Mouse (Mus musculus): ENCODE data around the gene Ttll11.
A peak's percentile ranks its signal among the peaks of the same experiment; 100 is the strongest.

Gene Ttll11

DNA sequence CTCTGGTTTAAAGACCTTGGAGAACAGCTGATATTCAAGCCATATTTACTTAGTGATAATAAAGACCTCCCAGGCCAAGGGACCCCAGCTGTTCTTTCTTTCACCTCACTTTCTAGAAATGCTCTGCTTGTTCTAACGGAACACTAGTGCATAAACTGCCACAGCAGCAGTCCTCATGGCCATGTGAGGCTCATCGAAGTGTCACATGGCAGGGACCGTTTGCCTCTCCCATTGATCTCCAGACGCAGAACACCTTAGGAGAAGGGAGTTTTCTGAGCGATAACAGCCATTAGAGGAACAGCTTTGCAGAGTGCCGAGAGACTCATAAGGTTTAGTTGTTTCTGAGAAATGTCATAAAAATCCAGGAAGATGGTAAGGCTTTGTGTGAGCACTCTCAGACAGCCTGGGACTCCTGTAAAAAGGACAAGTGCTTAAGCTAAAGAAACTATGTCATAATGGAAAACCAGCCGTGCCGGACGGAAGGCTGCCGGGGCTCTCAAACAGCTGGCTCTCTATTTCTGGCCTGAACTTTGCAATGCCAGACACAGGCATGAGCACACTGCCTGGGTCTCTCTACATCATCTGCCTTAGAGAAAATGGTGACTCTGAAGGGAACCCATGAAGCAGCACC lies 13.7 kb downstream of the Ttll11 start:
- no peak for DNase-seq

DNA sequence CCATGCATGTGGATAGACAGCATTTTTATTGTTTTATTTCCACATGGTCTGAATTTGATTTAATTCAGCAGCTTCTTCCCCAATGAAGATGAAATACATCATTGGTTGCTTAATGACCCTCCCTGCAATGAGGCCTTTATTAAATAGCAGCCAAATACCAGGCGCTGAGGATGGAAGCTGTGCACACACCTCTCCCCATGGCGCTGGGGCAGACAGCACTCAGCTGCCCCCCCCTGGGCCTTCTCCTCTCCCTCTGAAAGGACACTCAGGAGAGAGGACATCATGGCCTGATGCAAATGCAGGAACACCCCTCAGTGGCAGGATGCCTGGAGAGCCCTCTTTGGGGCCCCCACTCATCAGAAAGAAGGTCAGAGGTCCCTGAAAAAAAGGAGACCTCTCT lies 16.4 kb downstream of the Ttll11 start:
- no peak for DNase-seq

DNA sequence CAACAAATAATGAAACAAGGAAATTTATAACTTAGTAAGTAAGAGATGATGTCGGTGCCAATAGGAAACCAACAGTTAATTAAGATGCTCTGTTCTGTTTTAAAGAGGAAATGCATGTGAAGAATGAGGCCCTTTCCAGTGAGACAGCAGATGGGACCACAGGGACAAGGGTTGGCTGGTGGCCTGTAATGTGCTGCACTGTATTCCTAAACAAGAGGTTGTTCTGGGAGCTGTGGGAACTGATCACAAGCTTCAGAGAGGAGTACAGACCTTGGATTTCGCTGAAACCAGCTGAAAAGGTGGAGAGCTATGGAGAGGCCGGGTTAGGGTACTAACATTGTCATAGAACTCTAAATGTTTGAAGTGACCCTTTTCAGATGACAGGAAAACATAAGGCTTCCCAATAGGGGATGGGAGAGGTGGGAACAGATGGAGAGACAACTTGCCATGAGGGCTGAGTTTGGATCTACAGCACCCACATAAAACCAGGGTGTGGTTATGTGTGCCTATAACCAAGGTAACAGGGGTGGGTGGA lies 18.1 kb downstream of the Ttll11 start:
- no peak for DNase-seq

DNA sequence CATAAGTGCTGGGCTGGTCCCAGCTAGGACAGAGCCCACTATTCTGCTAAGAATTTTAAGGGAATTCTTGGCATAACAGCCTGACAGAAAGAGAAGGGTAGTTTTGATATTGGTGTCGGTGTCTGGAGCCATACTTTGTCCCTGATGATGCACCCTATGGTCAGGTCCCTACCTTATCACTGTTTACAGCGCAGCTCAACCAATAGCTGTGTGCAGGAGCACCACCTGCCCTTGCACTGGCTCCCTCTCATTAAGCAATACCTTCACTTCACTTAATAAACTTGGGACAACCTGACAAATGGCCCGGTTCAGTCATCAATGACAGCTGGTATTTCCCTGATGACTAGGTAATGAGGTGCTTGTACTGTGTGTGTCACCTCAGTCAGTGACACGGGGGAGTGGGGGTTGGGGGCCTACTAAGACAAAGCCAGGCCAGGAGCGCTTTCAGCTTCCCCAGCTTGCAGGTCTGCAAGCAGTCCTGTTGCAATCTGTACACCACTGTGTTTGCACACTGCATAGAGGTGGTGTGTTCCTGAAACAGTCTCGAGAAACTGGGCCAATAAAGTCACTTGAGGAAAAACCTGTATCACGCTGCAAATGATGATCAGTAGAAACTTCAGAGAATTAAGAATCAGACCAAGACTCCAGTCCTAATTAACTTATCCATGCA lies 22.1 kb downstream of the Ttll11 start:
- no peak for DNase-seq

DNA sequence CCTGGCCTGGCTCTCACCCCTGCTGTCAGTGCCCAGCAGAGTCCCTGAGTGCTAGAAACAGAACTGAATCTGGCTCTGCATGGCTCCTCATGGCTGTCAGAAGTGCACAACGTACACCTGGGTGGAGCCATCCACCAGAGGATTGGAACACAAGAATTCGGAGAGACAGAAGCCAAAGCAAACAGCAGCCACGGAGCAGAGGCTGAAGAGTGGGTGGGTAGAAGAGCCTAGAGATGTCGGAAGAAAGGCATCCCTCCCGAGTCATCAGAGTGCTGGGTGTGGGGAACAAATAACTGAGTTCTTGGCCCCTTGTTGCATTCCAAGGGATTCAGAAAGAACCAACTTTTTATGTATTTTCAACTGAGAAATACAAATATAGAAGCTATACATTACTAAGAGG lies 24.5 kb downstream of the Ttll11 start:
- no peak for DNase-seq

DNA sequence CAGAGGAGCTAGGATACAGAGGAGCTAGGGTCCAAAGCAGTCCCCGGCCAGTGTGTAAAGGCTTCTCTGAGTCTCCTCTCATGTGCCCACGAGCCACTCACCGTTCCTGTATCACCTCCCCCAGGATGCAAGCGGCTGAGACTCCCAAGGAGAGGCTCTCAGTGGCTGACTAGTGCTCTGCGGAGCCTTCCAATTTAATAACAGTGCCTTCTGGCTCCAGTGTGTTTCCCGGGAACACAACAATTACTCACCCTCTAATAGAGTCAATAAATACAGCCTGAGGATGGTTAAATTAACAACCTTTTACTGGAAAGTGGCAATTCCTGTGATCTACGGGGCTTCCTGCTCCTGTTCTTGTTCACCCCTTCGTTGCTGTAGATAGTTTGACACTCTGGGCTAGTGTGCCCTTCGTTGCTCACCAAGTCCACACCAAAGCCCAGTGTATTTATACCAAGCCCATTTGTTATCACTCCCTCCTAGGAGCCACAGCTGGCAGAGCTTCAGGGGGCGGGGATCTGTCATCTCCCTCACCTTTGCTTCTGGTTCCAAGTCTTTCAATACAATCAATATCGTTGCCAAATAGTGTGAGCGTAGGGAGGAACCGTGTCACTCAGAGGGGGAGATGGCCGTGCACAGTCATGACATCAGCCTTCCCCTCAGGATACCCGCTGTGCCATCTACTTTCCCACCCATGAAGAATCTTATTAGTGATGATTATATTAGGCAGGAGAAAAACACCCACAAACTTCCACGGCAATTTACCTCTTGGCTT lies 27.3 kb downstream of the Ttll11 start:
- no peak for DNase-seq

DNA sequence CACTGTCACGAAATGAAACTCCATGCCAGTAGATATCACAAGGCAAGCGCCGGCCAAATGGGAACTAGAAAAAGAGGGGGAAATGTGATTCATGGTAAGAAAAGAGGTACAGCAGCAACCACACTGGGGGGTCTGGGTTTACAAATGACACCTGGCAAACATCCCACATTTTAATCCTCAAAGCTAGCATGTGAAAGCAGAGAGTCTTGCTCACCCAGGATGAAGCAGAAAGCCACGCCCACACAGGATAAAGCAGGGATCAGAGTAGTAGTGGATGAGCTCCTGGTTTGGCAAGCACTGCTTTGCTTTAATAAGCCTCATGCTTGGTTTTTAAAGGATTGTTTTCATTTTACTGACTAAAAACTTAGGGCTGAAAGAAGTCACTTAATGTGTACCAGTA lies 34.8 kb downstream of the Ttll11 start:
- DNase-seq = no peak

DNA sequence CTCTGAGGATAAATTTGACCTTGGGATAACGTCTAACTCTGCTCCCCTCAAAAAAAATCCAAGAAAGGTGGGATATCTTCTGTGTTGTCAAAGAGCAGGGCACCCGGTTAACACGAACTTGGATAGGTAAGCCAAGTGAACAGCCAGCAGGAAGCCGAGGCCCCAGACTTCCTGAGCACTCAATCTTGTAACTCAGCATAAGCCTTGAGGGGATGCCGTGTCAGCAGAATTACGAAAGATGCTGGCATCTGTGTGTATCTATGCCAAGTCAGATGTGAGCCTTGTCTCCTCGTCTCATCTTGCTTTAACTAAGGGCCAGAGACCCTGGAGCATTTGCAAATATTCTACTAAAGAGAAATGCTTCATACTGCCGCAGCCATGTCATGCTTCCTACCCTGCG lies 36.8 kb downstream of the Ttll11 start:
- no peak for DNase-seq

DNA sequence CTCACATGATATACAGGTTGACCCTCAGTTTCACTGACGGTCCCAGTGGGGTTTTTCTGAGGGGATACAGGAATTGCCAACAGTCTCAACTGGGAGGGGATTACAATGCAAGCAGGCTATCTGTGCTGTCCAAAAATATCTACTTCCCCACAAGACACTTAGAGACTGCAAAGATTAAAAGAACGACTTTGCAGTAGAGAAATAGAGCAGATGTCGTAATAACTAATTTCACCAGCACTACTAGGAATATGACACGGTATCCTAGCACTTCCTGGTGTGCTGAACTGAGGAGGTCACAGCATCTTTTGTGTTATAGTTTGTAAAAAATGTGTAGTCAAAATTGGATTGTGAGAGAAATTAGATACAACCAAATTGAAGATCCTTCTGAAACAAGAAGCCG lies 44.7 kb downstream of the Ttll11 start:
- DNase-seq = no peak

DNA sequence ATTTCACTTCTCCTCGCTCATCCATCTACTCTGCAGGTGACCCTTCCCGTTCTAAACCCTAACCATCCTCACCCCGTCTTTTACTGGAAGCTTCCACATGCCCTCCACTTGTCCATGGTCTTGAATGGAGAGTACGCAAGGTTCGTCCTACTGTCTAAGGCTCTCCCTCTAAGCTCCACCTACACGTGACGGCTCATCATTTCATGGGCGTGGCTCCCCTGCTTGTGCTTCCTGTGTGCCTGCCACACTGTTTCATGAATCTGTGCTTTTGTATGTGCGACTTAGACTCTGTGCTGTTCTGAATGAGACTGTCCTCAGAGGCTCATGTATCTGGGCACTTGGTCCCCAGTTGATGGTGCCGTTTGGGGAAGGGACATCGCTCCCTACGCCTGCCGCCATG lies 46.6 kb downstream of the Ttll11 start:
- DNase-seq = no peak

DNA sequence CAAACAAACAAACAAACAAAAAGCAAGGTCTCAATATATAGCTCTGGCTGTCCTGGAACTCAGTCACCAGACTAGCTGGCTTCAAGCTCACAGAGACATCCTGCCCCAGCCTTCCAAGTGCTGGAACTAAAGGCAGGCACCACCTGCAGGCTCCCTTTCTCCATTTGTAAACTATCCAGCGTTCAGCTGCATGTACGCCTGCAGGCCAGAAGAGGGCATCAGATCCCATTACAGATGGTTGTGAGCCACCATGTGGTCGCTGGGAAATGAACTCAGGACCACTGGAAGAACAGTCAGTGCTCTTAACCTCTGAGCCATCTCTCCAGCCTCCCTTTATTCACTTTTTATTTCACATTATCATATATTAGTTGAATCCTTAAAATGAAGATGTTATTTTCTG lies 48.1 kb downstream of the Ttll11 start:
- DNase-seq = no peak

DNA sequence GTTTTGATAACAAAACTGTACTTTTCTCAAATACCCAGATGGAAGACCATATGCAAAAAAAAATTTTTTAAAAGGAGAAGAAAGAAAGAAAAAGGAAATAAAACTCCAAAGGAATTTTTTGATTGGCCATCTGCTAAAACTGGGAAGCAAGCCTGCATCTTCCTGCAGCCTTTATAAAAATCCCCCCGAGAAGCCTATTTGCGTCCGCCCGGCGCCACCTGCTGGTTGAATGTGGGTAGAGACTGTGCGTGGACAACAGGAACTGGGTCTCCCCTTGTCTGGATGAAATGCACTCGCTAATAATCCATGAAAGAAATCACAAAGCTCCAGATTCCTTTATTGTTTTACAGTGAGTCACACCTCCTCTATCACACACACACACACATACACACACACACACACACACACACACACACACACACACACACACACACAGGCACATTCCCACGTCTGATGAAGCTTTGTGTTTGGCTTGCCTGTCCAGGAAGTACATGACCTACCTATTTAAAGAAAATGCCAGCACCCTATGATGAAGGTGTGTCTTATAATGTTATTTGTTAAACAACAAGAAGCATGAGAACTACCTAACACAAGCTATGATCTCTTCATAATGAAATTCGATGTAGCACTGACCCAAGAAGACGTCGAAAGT lies 49.1 kb downstream of the Ttll11 start:
- peak; percentile 76 for DNase-seq

DNA sequence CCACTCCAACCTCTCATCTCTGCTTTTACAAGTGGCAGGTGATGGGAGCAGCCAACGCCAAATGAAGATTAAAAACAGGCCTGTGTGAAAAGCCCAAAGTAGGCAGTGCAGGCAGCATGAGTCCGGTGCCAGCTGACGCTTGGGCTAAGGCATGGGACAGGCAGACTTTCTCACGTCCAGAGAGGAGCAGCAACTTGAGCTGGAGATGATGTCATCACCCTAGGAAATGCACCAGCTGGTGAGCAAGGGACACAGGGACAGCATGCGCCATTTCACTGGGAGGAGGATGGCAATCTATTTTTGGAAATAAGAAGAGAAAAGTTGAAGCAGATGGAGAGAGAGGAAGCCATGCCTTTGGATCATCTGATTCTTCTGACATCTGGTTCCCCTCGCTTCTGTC lies 51.6 kb downstream of the Ttll11 start:
- no peak for DNase-seq

DNA sequence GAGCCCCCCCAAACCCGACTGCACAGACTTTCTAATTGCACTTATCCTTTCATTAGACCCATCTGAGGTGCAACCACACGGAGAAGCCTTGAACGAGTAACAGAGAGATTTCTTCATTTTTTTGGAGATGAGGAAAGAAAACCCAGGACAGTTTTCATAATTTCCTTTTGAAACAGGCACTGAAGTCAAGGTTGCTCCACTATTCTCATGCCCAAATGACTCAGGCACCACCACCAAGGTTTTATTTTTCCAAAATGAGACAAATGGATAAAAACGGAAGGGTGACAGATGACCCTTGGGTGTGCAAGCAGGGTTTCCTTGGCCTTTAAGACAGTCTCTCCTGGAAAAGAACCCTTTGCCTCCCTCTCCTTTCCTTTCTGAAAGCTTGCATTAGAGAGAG lies 54.8 kb downstream of the Ttll11 start:
- DNase-seq = no peak

DNA sequence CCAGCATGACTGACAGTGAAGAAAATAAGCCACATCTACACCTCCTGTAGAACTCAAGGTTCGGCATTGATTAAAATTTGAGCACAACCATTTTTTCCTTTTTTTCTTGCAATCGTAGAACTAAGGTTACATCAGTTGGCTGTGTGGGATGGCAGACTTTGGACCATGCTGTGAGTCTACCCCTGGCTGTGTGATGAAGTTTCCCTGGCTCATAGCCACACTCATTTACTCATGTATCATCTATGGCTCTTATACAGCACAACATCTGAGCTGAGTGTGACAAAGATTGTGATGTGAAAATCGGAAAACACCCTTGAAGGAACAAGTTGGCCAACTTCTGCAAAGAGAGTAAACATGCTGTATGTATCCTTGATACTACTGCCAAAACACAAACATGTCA lies 56.8 kb downstream of the Ttll11 start:
- DNase-seq = no peak

DNA sequence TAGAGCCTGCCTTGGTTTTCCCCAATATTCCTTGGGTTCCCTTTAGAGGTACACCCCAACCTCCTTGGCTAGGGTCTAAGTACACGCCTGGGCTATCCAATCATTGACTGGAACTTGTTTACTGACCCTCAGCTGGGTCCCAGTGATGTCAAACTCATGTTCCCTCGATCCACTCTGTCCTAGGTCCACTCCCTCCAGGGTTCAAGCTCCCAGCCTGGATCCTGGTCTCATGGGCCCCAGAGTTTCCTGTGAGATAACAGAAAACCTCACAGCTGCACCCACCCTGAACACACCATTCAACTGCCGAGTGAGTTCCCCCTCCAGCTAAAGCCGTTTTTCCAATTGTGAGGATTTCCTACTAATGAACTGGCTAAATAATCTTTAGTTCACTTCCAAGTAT lies 67.6 kb downstream of the Ttll11 start:
- DNase-seq = no peak

DNA sequence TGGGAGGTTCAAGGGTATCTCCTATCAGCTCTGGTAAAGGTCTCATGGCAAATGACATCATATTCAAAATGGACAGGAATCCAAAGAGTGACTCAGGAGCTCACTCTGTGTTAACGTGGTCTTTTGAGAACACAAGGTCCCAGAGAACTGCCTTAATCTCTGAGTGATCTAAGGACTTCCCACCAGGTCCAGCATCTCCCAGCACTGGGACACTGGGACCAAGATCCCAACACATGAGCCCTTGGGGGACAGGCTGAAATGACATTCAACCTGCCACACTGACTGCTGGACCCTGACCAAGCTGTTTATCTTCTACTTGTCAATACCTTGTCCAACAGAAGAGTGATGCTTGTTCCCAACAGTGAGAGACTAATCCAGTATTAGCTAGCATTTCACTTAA lies 68.0 kb downstream of the Ttll11 start:
- no peak for DNase-seq

DNA sequence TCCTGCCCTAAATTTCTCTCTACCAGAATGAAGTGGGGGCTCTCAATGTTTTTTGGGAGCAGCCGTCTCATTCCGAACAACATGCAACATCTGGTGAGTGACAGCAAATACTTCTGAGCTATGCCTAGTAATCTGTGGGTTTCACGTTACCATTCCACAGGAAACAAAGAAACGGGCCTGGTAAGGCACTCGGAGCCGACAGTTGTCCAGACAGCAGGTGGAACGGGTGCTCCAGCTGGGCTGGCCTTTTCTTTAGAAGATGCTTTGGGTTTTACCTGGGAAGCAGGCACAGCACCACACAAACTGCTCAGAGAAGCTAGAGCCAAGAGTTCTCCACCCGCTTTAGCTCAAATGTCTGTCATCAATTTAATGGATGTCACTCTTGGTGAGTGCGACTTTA lies 69.0 kb downstream of the Ttll11 start:
- DNase-seq = no peak

DNA sequence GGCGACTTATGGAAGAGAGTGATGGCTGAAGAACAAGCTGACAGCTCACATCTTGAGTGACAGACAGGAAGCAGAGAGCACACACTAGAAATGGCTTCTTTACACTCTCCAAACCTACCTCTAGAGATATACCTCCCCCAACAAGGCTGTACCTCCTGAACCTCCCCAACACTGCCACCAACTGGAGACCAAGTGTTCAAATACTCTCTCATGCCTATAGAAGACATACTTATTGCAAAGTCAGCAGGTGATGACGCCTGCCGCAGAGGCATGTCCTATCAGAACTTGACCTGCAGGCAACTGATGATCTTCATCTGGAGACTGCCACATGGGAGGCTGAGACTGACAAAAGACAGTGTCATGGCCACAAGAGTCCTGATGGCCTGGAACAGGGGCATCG lies 70.4 kb downstream of the Ttll11 start:
- DNase-seq = no peak

DNA sequence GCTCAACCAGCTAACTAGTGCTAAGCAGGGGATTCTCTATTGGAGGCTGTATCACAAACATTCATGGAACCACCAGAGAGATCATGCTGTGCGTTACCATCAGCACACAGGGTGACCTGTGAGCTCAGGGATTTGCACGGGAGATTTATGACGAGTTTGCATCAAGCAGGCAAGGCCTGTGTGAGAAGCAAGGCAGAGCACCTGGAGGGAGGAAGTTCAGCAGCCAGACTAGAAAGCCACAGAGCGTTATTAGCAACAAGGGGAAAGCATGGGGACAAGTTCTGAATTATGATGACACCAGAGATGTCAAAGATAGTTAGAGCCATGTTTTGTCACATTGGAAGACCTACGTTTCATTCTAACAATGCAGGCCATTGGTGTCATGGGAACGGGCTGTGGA lies 72.1 kb downstream of the Ttll11 start:
- no peak for DNase-seq

DNA sequence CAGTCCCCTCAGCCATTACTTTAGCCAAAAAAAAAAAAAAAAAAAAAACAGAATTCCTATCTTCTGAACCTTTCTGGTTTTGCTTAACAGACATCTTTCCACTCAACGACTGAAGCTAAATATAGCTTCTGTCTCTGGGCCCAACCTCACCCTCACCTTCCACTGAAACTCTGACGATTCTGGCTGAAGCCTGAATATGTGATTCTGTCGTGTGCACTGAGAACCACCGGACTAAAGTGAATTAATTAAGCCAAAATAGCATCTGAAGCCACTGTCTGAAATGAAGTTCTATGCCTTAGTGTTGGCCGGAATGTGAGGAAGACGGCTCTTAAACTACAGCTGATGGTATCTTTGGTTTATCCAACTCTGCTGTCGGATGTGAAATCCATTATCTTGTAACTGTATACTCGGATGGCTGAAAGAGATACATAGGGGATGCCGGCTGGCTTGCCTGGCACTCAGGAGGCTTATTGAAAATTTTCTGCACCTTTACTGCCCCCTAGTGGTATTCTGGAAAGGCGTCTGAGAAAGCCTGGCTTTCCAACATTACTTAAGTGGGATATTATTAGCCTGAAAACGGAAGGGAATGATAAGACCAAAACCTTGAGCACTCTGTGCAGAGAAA lies 73.4 kb downstream of the Ttll11 start:
- peak; percentile 48 for DNase-seq

DNA sequence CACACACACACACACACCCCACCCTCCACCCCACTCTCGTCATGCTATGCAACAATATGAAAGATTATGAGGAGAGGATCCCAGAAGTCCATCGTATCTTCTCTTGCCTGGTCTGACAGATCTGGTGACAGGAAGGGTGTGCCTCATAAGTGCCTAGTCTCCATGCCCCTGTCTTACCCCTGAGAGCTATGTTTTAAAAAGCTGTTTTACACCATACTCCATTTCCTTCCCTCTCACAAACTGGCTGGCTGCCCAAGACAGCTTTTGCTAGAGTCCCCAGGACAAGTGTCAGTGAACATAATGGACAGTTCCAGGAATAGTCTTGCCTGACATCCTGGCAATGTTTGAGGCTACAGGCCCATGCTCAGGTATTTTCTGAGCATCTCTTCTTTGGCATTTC lies 78.9 kb downstream of the Ttll11 start:
- DNase-seq = no peak

DNA sequence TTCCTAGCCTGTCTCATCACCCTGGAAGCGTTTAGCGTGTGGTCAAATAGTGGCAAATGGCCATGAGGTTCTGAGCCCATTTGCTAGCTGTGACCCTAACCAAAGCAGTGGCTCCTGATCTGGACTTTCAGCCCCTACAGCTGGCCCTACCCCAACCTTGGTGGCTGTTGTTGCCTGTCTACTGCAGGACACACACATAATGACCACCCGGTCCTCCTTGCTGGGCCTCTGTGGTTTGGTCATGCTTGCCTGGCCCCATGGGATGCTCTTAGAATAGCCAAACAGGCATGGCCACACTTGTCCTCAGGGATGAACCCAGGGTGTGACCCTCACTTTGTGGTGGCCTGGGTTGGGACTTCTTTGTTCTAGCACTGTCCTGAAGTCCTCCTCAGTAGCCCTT lies 80.0 kb downstream of the Ttll11 start:
- DNase-seq = no peak

All from liver (tissue).